Mouse (Mus musculus) embryonic facial prominence, embryonic 14.5 days (tissue): Measurements from ENCODE around the gene Tmem203. TPM values are rescaled to one million over a fixed set of nuclear protein-coding genes. Genes with fewer than 3 reads are reported as not detected.

Experiments used
- ATAC-seq: fragments of 200-750 bp; cut with Nextera tagmentation; 2 replicates; pipeline ENCODE4 v1.8.0; 2017; ENCODE audit warnings: low read depth, moderate number of reproducible peaks, moderate TSS enrichment
- DNase-seq: peaks from one replicate; pipeline ENCODE4 v3.0.0-alpha.2; 2015; ENCODE audit warnings: low spot score
- H3K27ac ChIP-seq: fragments of 300-500 bp; sonication (generic); replicated peaks from 2 replicates; pipeline ENCODE4 v1.5.1; 2014; ENCODE audit warnings: low read depth, mild to moderate bottlenecking, low read length, moderate library complexity
- H3K27me3 ChIP-seq: fragments of 300-500 bp; sonication (generic); replicated peaks from 2 replicates; pipeline ENCODE4 v1.6.1; 2014; ENCODE audit warnings: low read length; ENCODE audit not compliant: control insufficient read depth, insufficient read depth
- H3K36me3 ChIP-seq: fragments of 300-500 bp; sonication (generic); 2 replicates; pipeline ENCODE4 v1.6.1; 2014; ENCODE audit warnings: low read length, mixed read lengths; ENCODE audit not compliant: control insufficient read depth, insufficient read depth
- H3K4me1 ChIP-seq: fragments of 300-500 bp; sonication (generic); 2 replicates; pipeline ENCODE4 v1.6.1; 2014; ENCODE audit warnings: antibody characterized with exemption, low read length; ENCODE audit not compliant: control insufficient read depth, insufficient read depth
- H3K4me2 ChIP-seq: fragments of 300-500 bp; sonication (generic); 2 replicates; pipeline ENCODE4 v1.6.1; 2014; ENCODE audit warnings: low read depth, mild to moderate bottlenecking, low read length, moderate library complexity, mixed read lengths
- H3K4me3 ChIP-seq: fragments of 300-500 bp; sonication (generic); 2 replicates; pipeline ENCODE4 v1.5.1; 2014; ENCODE audit warnings: low read depth, mild to moderate bottlenecking, low read length
- H3K9ac ChIP-seq: fragments of 300-500 bp; sonication (generic); 2 replicates; pipeline ENCODE4 v1.6.1; 2014; ENCODE audit warnings: low read depth, mild to moderate bottlenecking, low read length, moderate library complexity, mixed read lengths
- H3K9me3 ChIP-seq: fragments of 300-500 bp; sonication (generic); 2 replicates; pipeline ENCODE4 v1.6.1; 2016; ENCODE audit warnings: low read length; ENCODE audit not compliant: control insufficient read depth
- WGBS: fragments of 180-500 bp; shearing (Covaris S2); extraction: QIAGEN DNeasy Blood & Tissue Kit; methylation state at CpG from one replicate; pipeline ENCODE4 v1.1.7; 2014; 5-methylcytosine and 5-hydroxymethylcytosine counted together
- polyA plus RNA-seq: library from polyadenylated mRNA; unstranded; fragments of >200 nt; fragmentation: Nextera tagmentation; extraction: Ambion mirVana; gene quantifications from 2 replicates; pipeline ENCODE4 v1.2.1, GENCODE M21; 2014

Tmem203 gene
- polyA plus RNA-seq, 1 experiment from 2014 or later: 16.1 TPM

DNA sequence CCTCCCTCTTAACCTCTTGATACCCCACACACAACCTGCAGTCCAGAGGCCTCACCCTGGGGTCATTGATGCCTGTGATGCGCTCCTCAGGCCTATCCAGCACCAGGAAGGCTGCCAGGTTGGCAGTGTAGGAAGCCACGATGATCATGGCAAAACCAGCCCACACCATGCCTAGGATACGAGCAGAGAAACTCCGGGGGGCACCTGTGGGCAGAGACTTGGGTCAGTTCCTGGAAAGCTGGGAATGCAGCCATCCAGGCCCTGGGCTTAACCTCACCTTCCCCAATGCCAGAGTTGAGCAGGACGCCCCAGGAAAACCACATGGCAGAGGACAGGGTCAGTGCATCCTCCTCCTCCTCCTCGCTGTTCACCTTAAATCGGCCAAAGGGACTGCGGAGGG is 41.9 kb downstream of the Tmem203 start:
- Histone ChIP-seq H3K27me3 (peaks cover 25% of the 10 kb centered on the region), H3K27ac (no peak overlapping the region)

DNA sequence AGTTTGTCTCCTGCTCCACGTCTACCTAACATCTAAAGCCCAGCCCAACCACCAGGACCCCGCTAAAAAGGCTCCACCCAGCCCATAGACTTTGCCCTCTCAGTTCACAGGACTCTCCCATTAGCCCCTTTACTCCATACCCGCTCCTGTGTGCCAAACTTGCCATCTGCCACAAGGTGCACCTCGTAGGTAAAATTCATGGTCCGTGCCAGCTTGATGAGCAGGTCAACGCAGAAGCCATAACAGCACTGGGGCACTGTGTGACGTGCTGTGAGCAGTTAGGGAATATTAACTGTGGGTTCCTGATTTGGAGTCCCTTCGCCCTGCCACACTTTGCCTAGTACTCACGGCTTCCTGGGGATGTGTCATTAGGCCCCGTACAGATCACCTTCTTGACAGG is 42.8 kb downstream of the Tmem203 start:
- DNase-seq (no peak), ATAC-seq (no peak)
- Histone ChIP-seq H3K4me1 (no peaks in the 10 kb centered on the region), H3K36me3 (no peaks in the 10 kb centered on the region), H3K27me3 (peaks cover 15% of the 10 kb centered on the region), H3K9me3 (no peaks in the 10 kb centered on the region), H3K9ac (no peak overlapping the region), H3K27ac (no peak overlapping the region), H3K4me2 (no peak overlapping the region), H3K4me3 (no peak overlapping the region)
- WGBS: 80% methylated on average over 10 of the region's 10 CpGs

More for the DNA sequence above, 41.9 kb downstream of the Tmem203 start:
- no peak overlapping the region for H3K4me3 ChIP-seq
- 74% methylated on average over 8 of the region's 8 CpGs for WGBS
- H3K9me3 ChIP-seq: no peaks in the 10 kb centered on the region
- no peak overlapping the region for H3K9ac ChIP-seq
- DNase-seq (no peak), ATAC-seq (no peak)
- no peaks in the 10 kb centered on the region for H3K36me3 ChIP-seq
- H3K4me2 ChIP-seq: no peak overlapping the region
- H3K4me1 ChIP-seq: 0 out of 2 replicates have a peak, but pooled peaks cover 4% of the 10 kb centered on the region

DNA sequence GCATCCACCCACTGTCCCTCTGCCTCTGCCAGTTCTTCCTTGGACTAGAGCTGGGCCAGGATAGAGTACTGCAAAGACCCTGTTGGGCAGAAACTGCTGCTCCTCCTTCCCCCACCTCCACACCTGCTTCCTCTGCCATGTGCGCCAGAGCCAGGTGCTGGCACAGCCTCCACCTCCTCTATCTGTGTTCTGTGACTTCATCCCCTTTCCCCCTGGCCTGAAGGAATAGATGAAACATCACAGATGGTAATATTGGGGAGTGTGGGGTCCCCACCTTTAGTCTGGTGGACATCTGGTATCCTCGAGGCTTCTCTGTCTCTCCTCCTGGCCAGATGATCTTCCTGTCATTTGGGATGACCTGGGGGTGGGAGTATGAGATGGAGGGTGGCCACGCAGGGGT is 48.2 kb downstream of the Tmem203 start:
- WGBS: 55% methylated on average over 3 of the region's 3 CpGs
- peaks cover 31% of the 10 kb centered on the region for H3K27me3 ChIP-seq
- no peak for ATAC-seq

DNA sequence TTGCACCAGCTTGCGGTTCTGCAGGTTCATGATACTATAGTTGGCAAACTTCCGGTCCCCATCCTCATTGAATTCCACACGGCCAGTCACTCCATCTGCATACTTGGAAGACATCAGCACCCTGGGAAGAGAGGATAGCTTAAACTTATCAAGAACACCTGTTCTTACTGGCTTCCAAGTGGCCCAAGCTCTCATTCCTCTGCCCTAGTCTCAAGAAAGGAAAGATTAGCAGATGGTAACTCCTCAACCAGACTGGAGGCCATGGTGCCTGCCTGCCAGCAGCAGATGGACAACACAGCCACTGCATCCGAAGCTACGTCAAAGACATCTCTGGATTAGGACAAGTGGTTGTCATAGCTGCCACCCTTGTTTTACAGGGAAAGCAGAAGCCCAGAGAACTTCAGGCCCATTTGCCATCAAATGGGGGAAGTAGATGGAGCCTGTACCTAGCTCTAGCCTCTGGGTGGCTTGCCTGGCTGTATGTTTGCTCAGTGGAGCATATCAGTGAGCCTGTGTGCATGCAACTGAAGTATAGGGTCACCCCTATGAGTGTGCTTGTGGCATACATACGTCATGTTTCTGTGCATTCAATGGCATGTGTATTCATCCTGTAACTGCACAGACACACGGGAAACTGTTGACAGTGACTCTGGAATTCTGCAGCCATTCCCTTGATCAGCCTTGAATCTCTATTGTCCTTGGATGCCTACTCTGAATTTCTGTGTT is 48.9 kb downstream of the Tmem203 start:
- Histone ChIP-seq H3K36me3 (no peaks in the 10 kb centered on the region), H3K27me3 (peaks cover 37% of the 10 kb centered on the region), H3K9me3 (no peaks in the 10 kb centered on the region), H3K9ac (no peak overlapping the region), H3K4me3 (no peak overlapping the region; the same call in 1 of the 2 replicates), H3K4me1 (0 out of 2 replicates have a peak, but pooled peaks cover 2% of the 10 kb centered on the region), H3K27ac (no peak overlapping the region), H3K4me2 (0 out of 2 replicates have a peak overlapping the region, but pooled peaks have one; percentile 62)
- 65% methylated on average over 7 of the region's 7 CpGs for WGBS
- ATAC-seq (no peak), DNase-seq (no peak)

More for the DNA sequence above, 48.2 kb downstream of the Tmem203 start:
- no peak for DNase-seq
- Histone ChIP-seq H3K36me3 (no peaks in the 10 kb centered on the region), H3K9ac (no peak overlapping the region), H3K4me2 (no peak overlapping the region), H3K9me3 (no peaks in the 10 kb centered on the region), H3K4me1 (0 out of 2 replicates have a peak, but pooled peaks cover 2% of the 10 kb centered on the region), H3K27ac (no peak overlapping the region), H3K4me3 (no peak overlapping the region)

DNA sequence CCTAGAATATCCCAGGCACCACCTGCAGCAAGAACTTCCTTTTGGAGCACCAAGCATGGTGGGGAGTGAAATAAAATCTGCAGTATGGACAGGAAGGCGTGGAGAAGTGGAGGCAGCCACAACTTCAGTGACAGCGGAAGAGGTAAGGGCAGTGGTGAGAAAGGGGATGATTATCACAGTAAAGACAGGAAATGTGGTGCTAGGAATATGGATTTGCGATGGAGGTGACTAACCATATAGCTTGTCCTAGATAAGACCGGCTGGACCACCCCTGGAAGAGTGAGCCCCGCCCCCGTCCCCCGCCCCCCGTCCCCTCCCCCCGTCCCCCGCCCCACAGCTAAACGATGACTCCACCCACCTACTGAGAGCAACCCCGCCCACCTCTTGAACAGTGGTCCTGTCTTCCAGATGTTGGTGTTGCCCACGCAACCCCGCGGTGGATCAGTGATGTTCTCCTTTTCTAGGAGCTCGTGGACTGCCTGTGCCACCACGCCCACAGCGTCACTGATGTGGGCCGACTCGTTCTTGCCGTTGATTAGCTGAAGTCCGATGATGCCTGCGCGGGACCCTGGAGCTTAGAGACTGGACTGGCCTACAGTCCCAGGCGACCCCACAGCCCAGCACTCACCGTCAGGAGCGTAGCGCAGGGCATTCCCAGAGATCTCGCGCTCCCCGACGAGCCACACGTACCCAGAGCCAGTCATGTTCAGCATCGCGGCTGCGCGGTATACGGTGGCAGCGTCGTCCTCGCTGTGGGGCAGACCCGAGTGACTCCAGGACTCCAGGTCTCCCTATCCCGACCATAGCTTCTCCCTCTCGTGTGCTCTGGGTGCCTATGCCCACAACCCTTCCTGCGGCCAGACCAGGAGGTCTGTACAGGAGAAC is 49.7 kb downstream of the Tmem203 start:
- ATAC-seq: peak; percentile 75
- no peaks in the 10 kb centered on the region for H3K36me3 ChIP-seq
- H3K9me3 ChIP-seq: no peaks in the 10 kb centered on the region
- H3K27ac ChIP-seq: no peak overlapping the region
- peaks cover 43% of the 10 kb centered on the region for H3K27me3 ChIP-seq
- H3K9ac ChIP-seq: peak overlapping the region; percentile 56
- 2% methylated on average over 26 of the region's 45 CpGs for WGBS
- DNase-seq: peak; percentile 58
- H3K4me3 ChIP-seq: peak overlapping the region; percentile 34
- peak overlapping the region; percentile 62 for H3K4me2 ChIP-seq
- 0 out of 2 replicates have a peak, but pooled peaks cover 2% of the 10 kb centered on the region for H3K4me1 ChIP-seq

Other genes starting within 250 kb of the Tmem203 start
- gene Nsmf, start 201.1 kb upstream of the Tmem203 start, polyA plus RNA-seq: 55.5 and 56.2 TPM in 2 replicates
- 0.22 TPM in 1 of 2 replicates, not detected in the other for gene Entpd8, start 175.1 kb upstream of the Tmem203 start, polyA plus RNA-seq
- 0.38 and 0.71 TPM in 2 replicates for gene Noxa1, start 160.3 kb upstream of the Tmem203 start, polyA plus RNA-seq
- 16.5 and 20.9 TPM in 2 replicates for gene Nrarp, start 74.7 kb upstream of the Tmem203 start, polyA plus RNA-seq
- gene Tor4a, start 58.6 kb upstream of the Tmem203 start, polyA plus RNA-seq: 7.5 and 7.8 TPM in 2 replicates
- gene Nelfb, start 44.0 kb upstream of the Tmem203 start, polyA plus RNA-seq: 76.8 and 94.4 TPM in 2 replicates
- not detected in 2 replicates for gene Stpg3, start 40.8 kb upstream of the Tmem203 start, polyA plus RNA-seq
- not detected in 2 replicates for gene Fam166a, start 36.7 kb upstream of the Tmem203 start, polyA plus RNA-seq
- gene Tubb4b, start 30.7 kb upstream of the Tmem203 start, polyA plus RNA-seq: 429 and 461 TPM in 2 replicates
- gene Slc34a3, start 21.1 kb upstream of the Tmem203 start, polyA plus RNA-seq: not detected in 2 replicates
- not detected in 2 replicates for gene Rnf224, start 18.7 kb upstream of the Tmem203 start, polyA plus RNA-seq
- gene Rnf208, start 13.2 kb upstream of the Tmem203 start, polyA plus RNA-seq: 11.8 and 16.3 TPM in 2 replicates
- gene Cysrt1, start 13.0 kb upstream of the Tmem203 start, polyA plus RNA-seq: 3.2 and 10.2 TPM in 2 replicates
- gene AL732309.1, start 8.6 kb upstream of the Tmem203 start, polyA plus RNA-seq: 4.5 and 6.1 TPM in 2 replicates
- 4.6 and 5.1 TPM in 2 replicates for gene Tprn, start 7.2 kb downstream of the Tmem203 start, polyA plus RNA-seq
- gene Ssna1, start 17.0 kb downstream of the Tmem203 start, polyA plus RNA-seq: 227 and 240 TPM in 2 replicates
- 104 and 113 TPM in 2 replicates for gene Anapc2, start 17.0 kb downstream of the Tmem203 start, polyA plus RNA-seq
- gene Tmem210, start 32.7 kb downstream of the Tmem203 start, polyA plus RNA-seq: not detected in 2 replicates
- gene Lrrc26, start 34.5 kb downstream of the Tmem203 start, polyA plus RNA-seq: 2.3 and 5.1 TPM in 2 replicates
- 1.7 and 1.8 TPM in 2 replicates for gene Grin1, start 63.7 kb downstream of the Tmem203 start, polyA plus RNA-seq
- gene Man1b1, start 76.9 kb downstream of the Tmem203 start, polyA plus RNA-seq: 74.7 and 75.0 TPM in 2 replicates
- gene Dpp7, start 100.9 kb downstream of the Tmem203 start, polyA plus RNA-seq: 19.7 and 23.8 TPM in 2 replicates
- 20.8 and 20.9 TPM in 2 replicates for gene Uap1l1, start 110.2 kb downstream of the Tmem203 start, polyA plus RNA-seq
- gene Sapcd2, start 116.9 kb downstream of the Tmem203 start, polyA plus RNA-seq: 21.4 and 29.3 TPM in 2 replicates
- gene Entpd2, start 140.4 kb downstream of the Tmem203 start, polyA plus RNA-seq: 11.3 and 12.9 TPM in 2 replicates
- gene Npdc1, start 143.9 kb downstream of the Tmem203 start, polyA plus RNA-seq: 75.1 TPM in 2 replicates
- gene Fut7, start 167.8 kb downstream of the Tmem203 start, polyA plus RNA-seq: 0.10 and 0.11 TPM in 2 replicates
- gene Abca2, start 173.3 kb downstream of the Tmem203 start, polyA plus RNA-seq: 6.4 and 6.9 TPM in 2 replicates
- gene Clic3, start 201.4 kb downstream of the Tmem203 start, polyA plus RNA-seq: 11.2 and 22.7 TPM in 2 replicates
- 39.3 and 41.7 TPM in 2 replicates for gene Paxx, start 205.7 kb downstream of the Tmem203 start, polyA plus RNA-seq
- gene Ptgds, start 214.6 kb downstream of the Tmem203 start, polyA plus RNA-seq: 156 and 191 TPM in 2 replicates
- gene Lcn12, start 238.5 kb downstream of the Tmem203 start, polyA plus RNA-seq: not detected in 2 replicates
- 56.9 and 73.6 TPM in 2 replicates for gene Fbxw5, start 245.3 kb downstream of the Tmem203 start, polyA plus RNA-seq
- 5.0 and 5.1 TPM in 2 replicates for gene C8g, start 246.3 kb downstream of the Tmem203 start, polyA plus RNA-seq